Mouse (Mus musculus) ES-E14 (cell line): ENCODE data around the gene Ankrd39.

ENCODE experiments used
- HCFC1 ChIP-seq: IDR thresholded peaks from 2 replicates; pipeline ENCODE4 v1.6.1; 2012; ENCODE audit warnings: low read length, inconsistent platforms, borderline replicate concordance; ENCODE audit not compliant: insufficient read depth
- MAFK ChIP-seq: IDR thresholded peaks from 2 replicates; pipeline ENCODE4 v1.6.1; 2014; ENCODE audit warnings: mild to moderate bottlenecking, low read depth, low read length, inconsistent platforms; ENCODE audit not compliant: insufficient read depth

DNA sequence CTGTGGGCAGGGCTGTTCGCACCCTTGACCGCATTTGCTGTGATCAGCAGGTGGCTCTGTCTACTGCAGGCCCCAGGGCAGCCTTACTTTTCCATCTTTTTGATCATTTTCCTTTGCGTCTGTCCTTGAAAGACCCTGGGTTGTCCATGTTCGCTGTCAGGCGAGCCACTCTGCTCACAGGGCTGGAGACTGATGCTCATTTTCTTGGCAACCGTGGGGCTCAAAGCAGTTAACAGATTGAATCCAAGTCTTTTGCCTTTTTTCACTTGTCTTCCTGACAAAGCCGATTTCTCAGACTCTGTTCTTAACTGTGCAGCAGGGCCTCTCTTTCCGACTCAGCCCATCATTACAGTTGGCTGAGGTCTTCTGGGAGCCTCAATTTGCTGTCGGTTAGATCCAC, 43.4 kb upstream of the Ankrd39 start:
- no peak for TF ChIP-seq MAFK
- TF ChIP-seq HCFC1: no peak
